In genomic region chr2:106691753-106692363, GRCm38 (mm10) we compare ENCODE assay signal across 9 mouse cellular contexts. TPM values are rescaled to one million over a fixed set of nuclear protein-coding genes. Genes with fewer than 3 reads are reported as not detected.
DNase-seq lines count a peak whose midpoint lies in the region; ATAC-seq and TF ChIP-seq lines count a peak whose summit lies in the region.
"Had no signal": no experiment of that assay in that cellular context is flagged by ENCODE, and none has a peak within 500 bp of the region (broad histone marks: within the 10 kb centered on the region; RNA-seq: fewer than 3 reads in every experiment).

No protein-coding gene starts in this region.

- no peak for TF ChIP-seq POLR2A in cerebellum, adult 2 months (IDR thresholded peaks at IDR 0.05; ENCODE audit: borderline replicate concordance, insufficient read depth, low read length)

- H3K4me3 ChIP-seq in kidney, postnatal 0 days (replicated peaks; ENCODE audit: low read depth, low read length), result no peak overlapping the region
- H3K4me3 ChIP-seq in hindbrain, embryonic 14.5 days (replicated peaks; ENCODE audit: low read length), result no peak overlapping the region
- H3K4me3 ChIP-seq in midbrain, embryonic 15.5 days, result no peak overlapping the region; the same call in 1 of the 2 replicates
- H3K4me3 ChIP-seq in cerebellum, adult 2 months (replicated peaks; ENCODE audit: insufficient read depth, low read depth, low read length), result no peak overlapping the region

- DNase-seq in adrenal gland, postnatal 36 days, result peak; percentile 8 to 42
- DNase-seq in adrenal gland, adult 8-10 months, result no peak
- DNase-seq in kidney, postnatal 0 days (ENCODE audit: low spot score), result no peak
- DNase-seq in kidney, postnatal 36 days, result no peak
- DNase-seq in hindbrain, embryonic 14.5 days (ENCODE audit: low spot score), result no peak
- DNase-seq in left cerebral cortex, adult 11 months (ENCODE audit: low spot score), result no peak
- DNase-seq in cerebellum, adult 2 months, result no peak
- DNase-seq: layer of hippocampus, postnatal 36 days had no signal

- no peaks in the 10 kb centered on the region for H3K27me3 ChIP-seq in kidney, postnatal 0 days (ENCODE audit: insufficient read depth, low read length)
- no peaks in the 10 kb centered on the region for H3K27me3 ChIP-seq in hindbrain, embryonic 14.5 days (ENCODE audit: control insufficient read depth, insufficient read depth, low read length)
- no peaks in the 10 kb centered on the region for H3K27me3 ChIP-seq in midbrain, embryonic 15.5 days (replicated peaks)
- H3K27me3 ChIP-seq in cerebellum, adult 2 months (ENCODE audit: control insufficient read depth, insufficient read depth, low read length), result no peaks in the 10 kb centered on the region

- no peak overlapping the region for H3K9ac ChIP-seq in kidney, postnatal 0 days (ENCODE audit: low read depth, low read length)
- H3K9ac ChIP-seq in hindbrain, embryonic 14.5 days, result no peak overlapping the region
- no peak overlapping the region for H3K9ac ChIP-seq in midbrain, embryonic 15.5 days

- H3K4me1 ChIP-seq in kidney, postnatal 0 days (replicated peaks; ENCODE audit: insufficient read depth, low read length), result peaks cover 10% of the 10 kb centered on the region; the same call in 1 of the 2 replicates
- H3K4me1 ChIP-seq in hindbrain, embryonic 14.5 days (replicated peaks; ENCODE audit: control insufficient read depth, insufficient read depth, low read length), result peaks cover 19% of the 10 kb centered on the region; the same call in 1 of the 2 replicates
- peaks cover 31% of the 10 kb centered on the region for H3K4me1 ChIP-seq in midbrain, embryonic 15.5 days
- H3K4me1 ChIP-seq in cerebellum, adult 2 months (ENCODE audit: control insufficient read depth, insufficient read depth, low read length), result no peaks in the 10 kb centered on the region

- H3K4me2 ChIP-seq in kidney, postnatal 0 days (ENCODE audit: low read length), result peak overlapping the region; percentile 87
- peak overlapping the region; percentile 95 for H3K4me2 ChIP-seq in hindbrain, embryonic 14.5 days (replicated peaks)
- H3K4me2 ChIP-seq in midbrain, embryonic 15.5 days, result peak overlapping the region; percentile 87

- TF ChIP-seq CTCF in kidney, postnatal 0 days (IDR thresholded peaks at IDR 0.05; ENCODE audit: low read depth), result no peak
- no peak for TF ChIP-seq CTCF in cerebellum, adult 2 months (IDR thresholded peaks at IDR 0.05; ENCODE audit: borderline replicate concordance, insufficient read depth, low read depth, low read length)

- WGBS in kidney, postnatal 0 days, result 15% methylated on average over 6 of the region's 6 CpGs
- WGBS in hindbrain, embryonic 14.5 days, result 6% methylated on average over 6 of the region's 6 CpGs
- WGBS in midbrain, embryonic 15.5 days, result 3% methylated on average over 6 of the region's 6 CpGs
- 45% methylated on average over 6 of the region's 6 CpGs for WGBS in cerebellum, adult 2 months

- H3K27ac ChIP-seq in kidney, postnatal 0 days, result no peak overlapping the region
- H3K27ac ChIP-seq in hindbrain, embryonic 14.5 days, result 0 out of 2 replicates have a peak overlapping the region, but pooled peaks have one; percentile 26
- peak overlapping the region; percentile 35; the same call in 1 of the 2 replicates for H3K27ac ChIP-seq in midbrain, embryonic 15.5 days
- no peak overlapping the region for H3K27ac ChIP-seq in cerebellum, adult 2 months (ENCODE audit: insufficient read depth, low read length)

- H3K9me3 ChIP-seq in kidney, postnatal 0 days (replicated peaks; ENCODE audit: low read length), result no peaks in the 10 kb centered on the region
- no peaks in the 10 kb centered on the region for H3K9me3 ChIP-seq in hindbrain, embryonic 14.5 days (ENCODE audit: control insufficient read depth, low read length)
- H3K9me3 ChIP-seq in midbrain, embryonic 15.5 days, result no peaks in the 10 kb centered on the region

- ATAC-seq in kidney, postnatal 0 days (replicated peaks; ENCODE audit: low FRiP score, low read depth), result no peak
- ATAC-seq in hindbrain, embryonic 14.5 days (ENCODE audit: low FRiP score), result no peak
- ATAC-seq in midbrain, embryonic 15.5 days (replicated peaks), result no peak

- no peaks in the 10 kb centered on the region for H3K36me3 ChIP-seq in kidney, postnatal 0 days (ENCODE audit: insufficient read depth, low read length)
- H3K36me3 ChIP-seq in hindbrain, embryonic 14.5 days (replicated peaks; ENCODE audit: control insufficient read depth, insufficient read depth), result no peaks in the 10 kb centered on the region
- no peaks in the 10 kb centered on the region for H3K36me3 ChIP-seq in midbrain, embryonic 15.5 days (replicated peaks)

RNA-seq across cellular contexts. Expression of gene Mpped2, which starts 1.2 kb away (rescaled TPM):
- 10 to 100 TPM; 31.2 to 36.5 TPM for total RNA-seq in adrenal gland, postnatal 36 days (2021)
- total RNA-seq in adrenal gland, adult 8-10 months (2022), result 10 to 100 TPM; 27.6 to 39.9 (median 33.4) TPM
- polyA plus RNA-seq in kidney, postnatal 0 days (2015; fragmentation: Nextera tagmentation; extraction: Ambion mirVana), result 30.4 and 33.2 TPM in 2 replicates
- 138 and 149 TPM in 2 replicates for polyA plus RNA-seq in hindbrain, embryonic 14.5 days (2014; fragmentation: Nextera tagmentation; extraction: Ambion mirVana)
- polyA plus RNA-seq in midbrain, embryonic 15.5 days (2015; fragmentation: Nextera tagmentation; extraction: Ambion mirVana), result 150 and 159 TPM in 2 replicates
- 13.1 and 14.9 TPM in 2 replicates for polyA plus RNA-seq in cerebellum, adult 2 months (2012; rRNA removed)

Comparison
In these comparisons a context has a peak if more than half of its experiments do, and no peak if none do; other contexts are left out.
1. DNase-seq: peak in adrenal gland, postnatal 36 days (2 of 2); none in adrenal gland, adult 8-10 months (single experiment), kidney, postnatal 0 days (single experiment), kidney, postnatal 36 days (0 of 2), hindbrain, embryonic 14.5 days (single experiment), left cerebral cortex, adult 11 months (single experiment) and cerebellum, adult 2 months (0 of 2).
2. H3K27ac ChIP-seq: peak in hindbrain, embryonic 14.5 days (single experiment) and midbrain, embryonic 15.5 days (single experiment); none in kidney, postnatal 0 days (single experiment) and cerebellum, adult 2 months (single experiment).
3. Peak in every context shown above with its lines, with median percentiles within 50 percentile points of each other: H3K4me2 ChIP-seq.